Mouse (Mus musculus) midbrain, embryonic 10.5 days (tissue): ENCODE measurements at regions not wholly inside any gene's neighbourhood (a gene's known extent, or its start where the extent isn't known, plus 50 kb on each side); places are given as distances from the start of the nearest gene placed in this dataset.
A peak's percentile ranks its signal among the peaks of the same experiment; 100 is the strongest.

Source experiments
- DNase-seq: peaks from one replicate; pipeline ENCODE4 v3.0.0-alpha.2; 2017; ENCODE audit warnings: low spot score
- H3K27ac ChIP-seq: fragments of 300-500 bp; sonication (generic); replicated peaks from 2 replicates; pipeline ENCODE4 v1.5.1; 2016; ENCODE audit warnings: mild to moderate bottlenecking
- H3K27me3 ChIP-seq: fragments of 300-500 bp; sonication (generic); 2 replicates; pipeline ENCODE4 v1.6.1; 2016; ENCODE audit warnings: low read depth, mild to moderate bottlenecking; ENCODE audit not compliant: poor library complexity, severe bottlenecking
- H3K36me3 ChIP-seq: fragments of 300-500 bp; sonication (generic); 2 replicates; pipeline ENCODE4 v1.6.1; 2016; ENCODE audit warnings: mild to moderate bottlenecking, moderate library complexity
- H3K4me1 ChIP-seq: fragments of 300-500 bp; sonication (generic); 2 replicates; pipeline ENCODE4 v1.6.1; 2016
- H3K4me3 ChIP-seq: fragments of 300-500 bp; sonication (generic); 2 replicates; pipeline ENCODE4 v1.5.1; 2016; ENCODE audit warnings: mild to moderate bottlenecking, moderate library complexity
- H3K9me3 ChIP-seq: fragments of 300-500 bp; sonication (generic); replicated peaks from 2 replicates; pipeline ENCODE4 v1.6.1; 2016; ENCODE audit warnings: mild to moderate bottlenecking
- WGBS: fragments of 180-500 bp; shearing (Covaris S2); methylation state at CpG from one replicate; pipeline ENCODE4 v1.1.7; 2016; 5-methylcytosine and 5-hydroxymethylcytosine counted together

DNA sequence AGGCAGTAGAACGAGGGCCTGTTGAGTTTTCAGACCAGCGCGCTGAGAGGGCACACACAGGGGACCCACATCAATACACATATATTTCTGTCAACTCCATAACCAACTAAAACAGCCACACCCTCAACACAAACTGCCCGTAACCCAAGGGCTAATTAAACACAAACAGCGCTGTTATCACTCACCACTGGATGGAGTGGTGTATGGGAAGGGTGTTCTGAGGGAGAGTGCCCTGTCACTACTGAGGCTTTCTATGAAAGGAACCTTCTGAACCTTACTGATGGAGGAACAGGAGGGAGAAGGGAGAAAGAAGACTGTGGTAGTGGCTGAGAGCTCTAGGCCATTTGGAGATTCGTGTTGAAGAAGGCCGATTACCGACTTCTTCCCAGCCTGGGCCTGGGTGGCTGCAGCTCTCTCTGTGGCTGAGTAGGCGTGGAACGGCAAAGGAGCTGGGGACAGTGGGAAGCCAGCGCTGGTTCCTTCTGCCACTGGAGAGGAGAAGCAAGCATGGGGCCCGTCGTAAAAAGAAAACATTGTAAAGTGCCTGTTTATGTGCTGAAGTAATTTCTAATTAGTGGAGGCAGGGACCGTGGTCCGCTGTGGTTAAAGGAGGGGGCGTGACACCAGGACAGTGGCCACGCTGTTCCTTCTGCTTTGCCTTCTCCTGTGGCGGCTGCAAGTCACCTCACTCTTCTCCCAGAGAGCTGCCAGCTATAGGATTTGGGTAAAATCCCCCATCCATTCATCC lies 165.3 kb downstream of the Npr3 start:
- WGBS = 35% methylated on average over 18 of the region's 18 CpGs
- peak overlapping the region; percentile 19; the same call in 1 of the 2 replicates for H3K27ac ChIP-seq
- peak overlapping the region; percentile 22 for H3K4me3 ChIP-seq
- peak; percentile 23 for DNase-seq
- H3K9me3 ChIP-seq = no peaks in the 10 kb centered on the region
- no peaks in the 10 kb centered on the region for H3K27me3 ChIP-seq
- peaks cover 15% of the 10 kb centered on the region for H3K4me1 ChIP-seq
- H3K36me3 ChIP-seq = no peaks in the 10 kb centered on the region

DNA sequence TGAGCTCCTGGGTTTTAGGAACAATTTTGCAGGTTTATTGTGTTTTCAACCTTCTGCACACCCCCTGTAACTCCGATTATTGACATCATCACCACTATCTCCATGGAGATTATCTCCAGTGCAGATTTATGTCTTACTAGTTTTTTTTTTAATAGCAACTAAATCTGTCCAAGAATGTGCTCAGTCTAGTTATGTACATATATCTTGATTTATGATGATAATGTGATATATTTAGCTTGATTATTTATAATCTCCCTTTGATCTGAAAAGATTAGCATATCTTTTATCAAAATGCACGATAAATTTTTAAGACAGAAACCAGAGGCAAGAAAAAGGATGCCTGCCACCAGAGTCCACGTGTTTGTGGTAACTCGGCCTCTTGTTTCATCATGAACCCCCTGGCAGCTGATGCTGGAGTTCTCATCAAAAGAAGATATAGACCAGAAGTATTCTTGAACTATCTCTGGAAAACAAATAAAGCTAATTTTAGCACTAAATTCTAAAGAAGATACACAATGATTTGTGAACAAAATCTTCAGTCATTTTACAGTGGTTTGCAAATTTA lies 169.6 kb downstream of the Npr3 start:
- H3K4me3 ChIP-seq = no peak overlapping the region
- peaks cover 13% of the 10 kb centered on the region for H3K4me1 ChIP-seq
- no peak overlapping the region for H3K27ac ChIP-seq
- 90% methylated on average over 4 of the region's 4 CpGs for WGBS
- H3K36me3 ChIP-seq = no peaks in the 10 kb centered on the region
- no peaks in the 10 kb centered on the region for H3K9me3 ChIP-seq
- DNase-seq = no peak
- H3K27me3 ChIP-seq = no peaks in the 10 kb centered on the region

DNA sequence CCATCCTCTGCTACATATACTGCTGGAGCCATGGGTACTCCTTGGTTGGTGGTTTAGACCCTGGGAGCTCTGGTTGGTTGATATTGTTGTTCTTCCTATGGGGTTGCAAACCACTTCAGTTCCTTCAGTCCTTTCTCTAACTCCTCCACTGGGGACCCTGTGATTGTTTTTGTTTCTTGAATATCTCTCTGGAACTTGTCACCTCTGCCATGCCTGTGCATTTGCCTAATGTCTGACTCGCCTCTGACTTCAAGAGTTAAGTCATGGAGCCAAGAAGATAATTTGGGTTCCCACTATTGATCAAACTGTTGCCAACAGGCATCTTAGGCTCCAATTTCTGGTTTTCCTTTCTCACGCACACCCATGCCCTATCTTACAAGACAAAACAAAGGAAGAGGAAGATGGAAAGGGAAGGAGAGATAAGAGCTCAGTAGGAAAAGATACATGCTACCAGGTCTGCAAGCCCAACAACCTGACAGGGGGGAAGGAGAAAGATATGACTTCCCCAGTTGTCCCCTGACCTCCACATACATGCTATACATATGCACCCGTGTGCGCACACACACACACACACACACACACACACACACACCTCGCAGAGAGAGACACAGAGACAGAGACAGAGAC lies 172.3 kb downstream of the Npr3 start:
- 96% methylated on average over 5 of the region's 5 CpGs for WGBS
- DNase-seq = no peak
- H3K4me1 ChIP-seq = no peaks in the 10 kb centered on the region
- no peak overlapping the region for H3K27ac ChIP-seq
- H3K9me3 ChIP-seq = no peaks in the 10 kb centered on the region
- no peaks in the 10 kb centered on the region for H3K36me3 ChIP-seq
- H3K27me3 ChIP-seq = no peaks in the 10 kb centered on the region
- no peak overlapping the region for H3K4me3 ChIP-seq

DNA sequence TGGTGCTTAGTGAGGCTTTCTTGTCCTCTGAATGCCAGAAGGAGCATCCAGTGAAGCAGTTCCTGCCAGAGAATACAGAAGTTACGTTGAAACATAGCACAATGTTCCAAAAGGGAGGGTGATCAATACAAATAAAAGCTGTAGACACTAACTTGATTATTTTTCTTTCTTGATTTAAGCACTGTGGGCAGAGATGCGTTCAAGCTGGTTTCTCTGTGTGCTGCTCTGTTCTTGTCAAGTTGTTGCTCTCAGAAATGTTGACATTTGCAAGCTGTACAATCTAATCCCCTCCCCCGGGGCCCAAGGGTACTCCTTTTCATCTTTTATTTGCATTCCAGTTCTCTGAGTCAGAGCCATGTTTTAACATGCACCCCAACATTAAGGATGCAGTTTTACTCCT lies 177.7 kb downstream of the Npr3 start:
- Histone ChIP-seq H3K27me3 (no peaks in the 10 kb centered on the region), H3K27ac (no peak overlapping the region), H3K9me3 (no peaks in the 10 kb centered on the region), H3K4me1 (peaks cover 5% of the 10 kb centered on the region; the same call in 1 of the 2 replicates), H3K36me3 (no peaks in the 10 kb centered on the region), H3K4me3 (no peak overlapping the region)
- 55% methylated on average over 3 of the region's 3 CpGs for WGBS
- no peak for DNase-seq

DNA sequence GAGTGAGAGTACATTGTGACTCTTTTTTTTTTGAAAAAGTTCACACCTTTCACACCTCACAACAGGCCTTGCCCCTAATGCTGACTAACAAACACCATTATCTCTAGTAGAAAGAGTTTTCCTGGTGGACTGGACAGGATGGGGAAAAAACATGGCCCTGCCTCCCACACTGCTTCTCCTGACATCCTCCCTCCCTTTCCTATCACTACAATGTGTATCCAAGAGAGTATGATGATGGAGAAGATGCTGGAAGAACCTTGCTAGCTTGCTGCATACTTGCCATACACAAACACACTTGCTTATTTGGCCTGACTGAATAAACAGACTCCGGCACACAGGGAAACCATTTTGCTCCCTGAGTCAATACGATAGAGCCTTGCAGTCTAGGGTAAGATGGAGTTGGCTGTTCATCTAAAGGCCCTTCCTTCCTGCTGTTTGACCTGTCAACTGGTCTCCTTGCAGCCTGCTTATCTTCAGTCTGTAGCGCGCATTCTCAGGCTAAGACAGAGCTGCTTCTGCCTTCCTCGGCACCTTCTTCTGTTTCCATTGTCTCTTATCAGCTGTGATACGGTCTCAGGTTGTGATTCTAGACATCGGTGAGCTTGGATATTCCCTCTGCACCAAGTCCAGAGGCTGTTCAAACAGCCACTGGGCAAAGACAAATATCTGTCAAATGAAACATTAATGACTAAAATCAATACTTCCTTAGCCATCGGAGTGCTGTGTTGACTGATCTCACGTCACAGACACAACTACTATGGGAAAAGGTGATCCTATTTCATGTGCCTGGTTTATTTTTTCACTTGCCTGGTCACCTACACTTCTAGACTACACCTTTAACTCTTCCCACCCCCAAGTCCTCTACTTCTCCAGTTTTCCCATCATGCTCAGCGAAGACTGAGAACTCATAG lies 181.2 kb downstream of the Npr3 start:
- Histone ChIP-seq H3K4me3 (no peak overlapping the region), H3K27ac (no peak overlapping the region), H3K36me3 (no peaks in the 10 kb centered on the region), H3K9me3 (no peaks in the 10 kb centered on the region), H3K27me3 (no peaks in the 10 kb centered on the region), H3K4me1 (peaks cover 5% of the 10 kb centered on the region; the same call in 1 of the 2 replicates)
- DNase-seq = no peak
- WGBS = 84% methylated on average over 10 of the region's 10 CpGs

DNA sequence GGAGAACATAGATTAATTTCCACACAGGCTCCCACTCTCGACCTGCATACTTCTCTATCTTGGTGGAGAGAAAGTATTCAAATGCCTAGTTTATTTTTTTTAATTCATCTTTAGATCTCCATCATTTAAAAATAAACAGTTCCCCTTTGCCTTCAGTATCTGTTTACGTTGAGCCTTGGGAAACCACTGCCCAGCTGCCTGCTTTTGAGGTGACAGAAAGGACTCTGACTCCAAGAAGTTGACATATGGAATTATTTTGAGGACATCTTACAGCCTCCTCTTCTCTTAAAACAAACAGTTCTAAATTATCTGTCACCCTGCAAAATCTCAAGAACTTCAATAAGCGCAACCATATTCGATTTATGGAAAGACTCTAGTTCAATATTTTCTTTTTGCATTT lies 186.4 kb downstream of the Npr3 start:
- H3K4me1 ChIP-seq = no peaks in the 10 kb centered on the region
- WGBS = 78% methylated on average over 4 of the region's 4 CpGs
- no peaks in the 10 kb centered on the region for H3K27me3 ChIP-seq
- H3K27ac ChIP-seq = no peak overlapping the region
- H3K36me3 ChIP-seq = no peaks in the 10 kb centered on the region
- H3K4me3 ChIP-seq = no peak overlapping the region
- no peak for DNase-seq
- H3K9me3 ChIP-seq = no peaks in the 10 kb centered on the region

DNA sequence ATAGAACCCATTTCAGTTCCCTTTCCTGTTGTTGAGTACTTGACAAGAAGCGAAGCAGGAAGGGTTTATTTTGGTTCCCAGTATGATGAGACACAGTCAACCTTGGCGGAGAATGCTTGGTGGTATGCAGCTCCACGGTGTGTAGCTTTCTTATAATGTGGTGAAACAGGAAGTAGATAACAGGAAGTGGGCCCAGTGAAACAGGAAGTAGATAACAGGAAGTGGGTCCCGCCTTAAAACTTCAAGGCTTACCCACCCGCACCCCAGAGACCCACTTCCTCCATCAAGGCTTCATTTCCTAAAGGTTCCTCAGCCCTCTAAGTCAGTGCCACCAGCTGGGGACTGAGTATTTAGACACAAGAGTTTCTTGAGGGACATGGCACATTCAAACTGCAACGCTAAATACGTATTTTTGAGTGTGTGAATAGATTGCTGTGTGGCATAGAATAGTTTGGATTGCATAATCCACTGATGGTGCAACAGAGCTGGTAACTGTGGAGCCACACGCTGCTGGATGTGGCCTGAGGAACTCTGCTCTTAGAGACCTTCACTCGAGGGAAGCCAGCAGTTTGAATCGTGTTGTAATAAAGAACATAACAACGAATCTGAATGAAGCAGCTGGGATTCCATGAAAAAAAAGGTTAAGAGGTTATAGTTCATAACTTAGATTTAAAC lies 190.8 kb downstream of the Npr3 start:
- Histone ChIP-seq H3K36me3 (no peaks in the 10 kb centered on the region), H3K27me3 (no peaks in the 10 kb centered on the region), H3K27ac (no peak overlapping the region), H3K9me3 (no peaks in the 10 kb centered on the region), H3K4me1 (no peaks in the 10 kb centered on the region), H3K4me3 (no peak overlapping the region)
- DNase-seq = no peak
- WGBS = 94% methylated on average over 11 of the region's 11 CpGs

DNA sequence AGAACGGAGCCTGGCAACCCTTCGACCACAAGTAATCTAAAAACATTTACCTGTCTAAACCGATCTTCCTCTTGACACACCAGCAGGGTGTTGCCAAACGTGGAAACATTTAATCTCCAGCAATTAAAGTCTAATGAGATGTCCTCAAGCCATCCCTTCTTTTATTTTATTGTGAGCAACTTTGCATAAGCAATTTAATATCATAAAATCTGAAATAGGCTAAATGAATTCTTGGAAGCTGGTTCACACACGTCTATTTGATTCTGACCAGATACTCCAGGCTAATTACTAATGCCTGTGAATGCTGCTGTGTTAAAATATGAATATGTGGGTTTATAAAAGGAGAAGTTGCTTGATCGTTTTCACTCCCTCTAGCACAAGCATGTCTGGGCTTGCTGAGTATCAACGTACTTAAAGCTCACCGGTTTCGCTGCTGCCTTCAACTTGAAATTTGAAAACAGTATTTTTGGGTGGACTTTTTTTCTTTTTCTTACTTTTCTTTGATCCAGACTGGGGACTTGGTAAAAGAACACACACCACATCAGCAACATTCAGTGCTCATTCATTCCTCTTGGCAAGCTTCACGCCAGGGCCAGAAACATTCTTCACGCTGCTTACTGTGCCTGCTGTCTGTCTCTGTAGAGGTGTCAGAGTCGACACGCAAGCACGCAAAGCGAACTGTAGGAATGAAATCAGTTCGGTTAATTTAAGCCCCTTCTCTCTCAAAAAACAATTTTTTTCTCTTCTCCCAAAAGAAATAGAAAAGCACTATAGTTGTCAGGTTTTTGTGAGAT lies 194.4 kb downstream of the Npr3 start:
- no peak overlapping the region for H3K27ac ChIP-seq
- H3K9me3 ChIP-seq = no peaks in the 10 kb centered on the region
- H3K36me3 ChIP-seq = no peaks in the 10 kb centered on the region
- WGBS = 91% methylated on average over 16 of the region's 16 CpGs
- no peaks in the 10 kb centered on the region for H3K4me1 ChIP-seq
- H3K4me3 ChIP-seq = no peak overlapping the region
- no peaks in the 10 kb centered on the region for H3K27me3 ChIP-seq
- no peak for DNase-seq

DNA sequence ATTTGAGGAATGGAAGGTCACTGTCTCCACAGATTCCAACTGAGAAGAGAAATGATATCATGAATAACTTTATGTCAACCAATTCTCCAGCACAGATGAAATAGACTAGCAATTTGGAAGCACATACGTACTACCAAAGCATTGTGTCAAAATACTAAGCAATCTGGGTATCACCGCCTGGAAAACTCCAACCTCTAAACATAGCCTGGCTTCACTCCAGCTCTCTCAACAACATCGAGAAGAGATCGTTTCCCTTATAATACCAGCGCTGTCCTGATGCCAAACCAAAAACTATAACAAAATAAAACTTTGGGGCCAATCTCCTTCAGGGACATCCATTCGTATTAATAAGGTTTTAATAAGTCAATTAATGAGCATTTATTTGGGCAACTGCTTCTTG lies 205.8 kb downstream of the Npr3 start:
- no peak for DNase-seq
- WGBS = 91% methylated on average over 6 of the region's 6 CpGs
- no peaks in the 10 kb centered on the region for H3K9me3 ChIP-seq

DNA sequence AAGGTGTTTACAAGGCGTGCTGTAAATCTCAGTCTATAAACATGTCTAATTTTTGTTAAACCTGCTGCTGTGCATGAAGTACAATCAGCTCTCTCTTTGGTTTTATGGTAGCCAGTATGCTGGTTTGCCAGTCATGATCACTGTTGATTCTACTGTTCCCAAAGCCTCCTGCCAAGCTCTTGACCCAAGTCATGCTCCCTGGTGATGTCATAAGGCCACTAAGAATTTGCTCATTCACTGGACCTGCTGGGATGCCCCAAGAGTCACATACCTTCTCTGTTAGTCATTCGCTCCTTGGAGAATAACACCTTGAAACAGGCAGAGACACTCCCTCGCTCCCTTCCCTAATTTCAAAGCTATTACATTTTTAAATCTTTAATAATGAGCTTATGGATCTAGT lies 207.2 kb downstream of the Npr3 start:
- no peaks in the 10 kb centered on the region for H3K27me3 ChIP-seq
- H3K27ac ChIP-seq = no peak overlapping the region
- H3K4me3 ChIP-seq = no peak overlapping the region
- WGBS = 85% methylated on average over 3 of the region's 3 CpGs
- no peaks in the 10 kb centered on the region for H3K36me3 ChIP-seq
- DNase-seq = no peak
- H3K4me1 ChIP-seq = peaks cover 4% of the 10 kb centered on the region; the same call in 1 of the 2 replicates
- H3K9me3 ChIP-seq = no peaks in the 10 kb centered on the region

More for the DNA sequence above, 205.8 kb downstream of the Npr3 start:
- no peaks in the 10 kb centered on the region for H3K36me3 ChIP-seq
- H3K27ac ChIP-seq = no peak overlapping the region
- H3K4me3 ChIP-seq = no peak overlapping the region
- H3K4me1 ChIP-seq = peaks cover 4% of the 10 kb centered on the region; the same call in 1 of the 2 replicates
- no peaks in the 10 kb centered on the region for H3K27me3 ChIP-seq

DNA sequence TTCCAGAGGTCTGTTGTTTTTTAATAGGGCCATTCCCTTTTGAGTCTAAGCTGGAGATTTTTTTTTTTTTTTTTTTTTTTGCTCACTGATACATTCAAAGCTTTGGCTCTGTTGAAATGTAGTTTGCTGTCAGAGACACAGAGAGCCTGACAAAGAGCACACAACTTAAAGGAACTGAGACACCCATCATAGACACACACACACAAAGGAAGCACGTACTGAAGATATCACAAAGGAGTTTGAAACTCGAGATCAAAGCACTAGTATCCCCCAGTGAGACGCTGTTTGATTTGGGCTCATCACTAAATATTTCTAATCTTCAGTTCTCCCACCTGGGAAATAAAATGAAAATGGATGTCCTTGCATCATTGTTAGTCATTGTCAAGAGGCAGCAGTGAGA lies 210.0 kb downstream of the Npr3 start:
- no peaks in the 10 kb centered on the region for H3K36me3 ChIP-seq
- H3K4me3 ChIP-seq = no peak overlapping the region
- WGBS = 50% methylated on average over 3 of the region's 3 CpGs
- H3K9me3 ChIP-seq = no peaks in the 10 kb centered on the region
- H3K27me3 ChIP-seq = no peaks in the 10 kb centered on the region
- peaks cover 4% of the 10 kb centered on the region; the same call in 1 of the 2 replicates for H3K4me1 ChIP-seq
- no peak for DNase-seq
- H3K27ac ChIP-seq = no peak overlapping the region
